Mouse (Mus musculus) erythroid progenitor cell, adult 5-6 weeks (primary cell): ENCODE measurements around the gene Eef2. TPM values are rescaled to one million over a fixed set of nuclear protein-coding genes. Genes with fewer than 3 reads are reported as not detected.
A peak's percentile ranks its signal among the peaks of the same experiment; 100 is the strongest.

Experiments
- ATAC-seq: replicated peaks from 2 replicates; pipeline ENCODE4 v1.8.0; 2016; ENCODE audit warnings: moderate number of reproducible peaks, mild to moderate bottlenecking, moderate TSS enrichment, inconsistent platforms; ENCODE audit not compliant: poor library complexity, low FRiP score, severe bottlenecking
- total RNA-seq, 2 experiments: library from RNA; stranded (forward) in 1 of 2; stranded (reverse) in 1 of 2; fragments of 150-400 nt in 1 of 2; fragments of 186-747, 209-891 nt in 1 of 2; gene quantifications; 2 replicates each; pipeline versions ENCODE4 v1.2.3 to v1.2.4; 2015 to 2017; ENCODE audit warnings: low replicate concordance in 2 of 2

Gene Eef2
- total RNA-seq (2015; ENCODE audit: low replicate concordance) (267 and 296 TPM in 2 replicates), total RNA-seq (2017; ENCODE audit: low replicate concordance) (399 and 622 TPM in 2 replicates)

DNA sequence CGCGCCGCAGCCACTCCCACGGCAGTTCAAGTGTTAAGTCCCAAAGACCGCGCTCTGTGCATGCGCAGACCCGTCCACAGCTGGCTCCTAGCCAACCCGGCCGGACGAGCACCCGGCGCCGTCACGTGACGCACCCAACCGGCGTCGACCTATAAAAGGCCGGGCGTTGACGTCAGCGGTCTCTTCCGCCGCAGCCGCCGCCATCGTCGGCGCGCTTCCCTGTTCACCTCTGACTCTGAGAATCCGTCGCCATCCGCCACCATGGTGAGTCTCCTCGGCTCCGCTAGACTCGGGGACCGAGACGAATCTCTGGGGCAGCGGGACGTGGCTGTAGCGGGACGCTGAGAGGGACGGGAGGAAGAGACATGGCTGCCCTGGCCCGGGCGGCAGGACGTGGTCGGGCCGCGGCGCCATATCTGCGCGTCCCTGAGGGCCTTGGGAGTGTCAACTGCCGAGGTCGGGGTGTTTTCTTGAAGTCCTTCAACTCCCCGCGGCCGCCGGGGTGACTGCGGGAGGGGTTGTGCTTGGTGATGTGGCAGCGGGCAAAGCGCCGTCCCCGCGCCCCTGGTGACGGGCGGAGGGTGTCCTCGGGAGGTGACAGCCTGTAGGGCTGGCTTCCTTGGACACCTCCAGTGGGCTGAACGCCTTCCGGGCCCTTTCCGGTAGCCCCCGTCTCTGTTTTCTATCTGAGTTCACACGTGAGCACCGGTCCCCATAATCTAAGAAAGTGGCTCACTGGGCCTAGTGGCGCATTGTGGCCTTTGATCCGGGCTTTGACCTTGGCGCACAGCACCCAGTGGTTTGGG, at the start of gene Eef2:
TSS of gene Eef2 (plus strand) at position 166 of the 806 bp plus-strand sequence.
- ATAC-seq, result peak; percentile 78

DNA sequence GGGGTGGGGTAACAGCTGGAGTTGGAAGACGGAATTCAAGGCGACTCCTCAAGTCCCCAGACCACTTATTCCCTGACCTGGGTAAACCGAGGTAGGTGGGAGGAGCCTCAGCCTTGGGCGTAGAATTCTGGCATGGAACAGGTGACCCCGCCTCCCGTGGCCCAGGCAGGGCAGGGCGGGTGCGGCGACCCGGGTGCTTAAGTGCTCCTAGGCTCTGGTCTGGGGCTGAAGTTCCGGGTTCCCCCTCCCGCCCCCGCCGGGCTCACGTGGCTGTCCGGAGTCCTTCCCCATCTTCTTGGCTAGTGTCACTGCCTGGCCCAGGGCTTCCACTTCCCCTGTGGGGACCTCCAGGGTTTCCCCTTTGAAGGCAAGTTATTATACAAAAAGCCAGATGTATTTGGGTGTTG, 42.2 kb upstream of the Eef2 start:
- ATAC-seq, result peak; percentile 47

DNA sequence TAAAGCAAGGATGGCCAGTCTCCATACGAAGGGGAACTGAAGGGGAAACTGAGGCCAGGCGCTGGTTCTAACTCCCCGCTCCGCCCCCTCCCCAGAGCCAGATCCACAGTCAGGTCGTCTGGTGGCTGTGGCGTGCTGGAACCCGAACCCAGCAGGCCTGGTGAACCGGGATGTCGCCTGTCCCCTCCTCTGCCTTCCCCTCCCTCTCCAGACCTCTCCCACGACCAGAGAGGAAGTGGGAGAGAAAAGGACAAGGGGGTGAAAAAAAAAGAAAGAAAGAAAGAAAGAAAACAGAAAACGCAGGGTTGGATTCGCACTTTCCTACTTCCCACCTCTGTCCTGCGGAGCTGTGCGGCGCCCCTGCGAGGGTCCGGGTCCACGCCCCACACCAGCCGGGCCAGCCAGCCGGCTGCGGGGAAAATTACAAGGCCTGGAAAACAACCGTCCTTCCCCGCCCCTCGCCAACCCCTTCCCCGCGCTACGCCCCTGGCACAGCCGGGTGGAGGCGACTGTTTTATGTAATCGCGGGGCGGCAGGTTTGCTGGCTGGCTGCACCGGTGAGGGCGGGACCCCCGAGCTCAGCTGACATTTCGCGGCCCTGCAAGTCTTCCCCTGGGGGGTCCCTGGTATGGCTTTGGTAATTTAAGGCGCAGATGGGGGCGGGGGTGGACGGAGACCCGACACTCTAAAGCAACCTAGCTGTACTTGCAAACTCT, 41.3 kb upstream of the Eef2 start, which contains the start of gene Zbtb7a:
TSS of gene Zbtb7a (plus strand) at position 255 of the 716 bp plus-strand sequence.
- peak; percentile 7; the same call in 1 of the 2 replicates for ATAC-seq

DNA sequence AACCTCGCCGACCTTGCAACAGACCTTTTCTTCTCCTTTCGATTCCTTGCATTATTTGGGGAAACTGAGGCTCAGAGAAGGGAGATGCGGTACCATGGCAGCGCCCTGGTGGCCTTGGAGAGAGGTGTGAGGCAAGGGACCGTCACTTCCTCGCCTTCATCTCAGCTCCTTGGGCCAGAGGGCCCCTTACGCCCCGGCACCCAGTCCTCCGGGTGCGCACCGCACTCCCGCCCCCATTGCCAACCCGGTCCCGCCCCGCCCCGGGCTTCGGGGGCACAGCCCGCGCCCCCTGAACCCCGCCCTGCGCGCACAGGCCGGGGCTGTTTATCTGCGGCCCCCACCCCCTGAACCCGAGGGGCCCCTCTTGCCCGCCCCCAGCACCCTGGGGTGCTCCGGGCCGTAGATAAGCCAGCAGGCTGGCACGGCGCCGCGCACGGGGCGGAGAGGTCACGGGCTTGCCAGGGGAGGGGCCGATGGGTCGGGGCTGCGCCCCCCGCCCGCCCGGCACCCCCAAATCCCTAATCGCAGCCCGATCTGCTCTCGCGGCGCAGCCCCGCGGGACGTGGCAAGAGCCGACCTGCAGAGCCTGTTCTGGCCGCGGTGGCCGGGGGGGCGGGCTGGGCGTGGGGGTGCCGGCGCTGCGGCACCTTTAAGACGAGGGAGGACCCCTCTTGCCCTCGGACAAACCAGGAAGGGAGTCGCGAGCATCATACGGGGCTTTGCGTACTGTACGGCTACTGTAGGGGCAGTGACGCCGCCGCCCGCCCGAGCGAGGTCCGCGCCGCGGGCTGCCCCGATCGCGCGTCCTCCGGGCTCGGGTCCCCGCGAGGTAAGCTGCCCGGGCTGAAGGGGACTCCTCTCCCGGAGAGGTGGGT, 40.4 kb upstream of the Eef2 start:
- peak; percentile 18 for ATAC-seq

DNA sequence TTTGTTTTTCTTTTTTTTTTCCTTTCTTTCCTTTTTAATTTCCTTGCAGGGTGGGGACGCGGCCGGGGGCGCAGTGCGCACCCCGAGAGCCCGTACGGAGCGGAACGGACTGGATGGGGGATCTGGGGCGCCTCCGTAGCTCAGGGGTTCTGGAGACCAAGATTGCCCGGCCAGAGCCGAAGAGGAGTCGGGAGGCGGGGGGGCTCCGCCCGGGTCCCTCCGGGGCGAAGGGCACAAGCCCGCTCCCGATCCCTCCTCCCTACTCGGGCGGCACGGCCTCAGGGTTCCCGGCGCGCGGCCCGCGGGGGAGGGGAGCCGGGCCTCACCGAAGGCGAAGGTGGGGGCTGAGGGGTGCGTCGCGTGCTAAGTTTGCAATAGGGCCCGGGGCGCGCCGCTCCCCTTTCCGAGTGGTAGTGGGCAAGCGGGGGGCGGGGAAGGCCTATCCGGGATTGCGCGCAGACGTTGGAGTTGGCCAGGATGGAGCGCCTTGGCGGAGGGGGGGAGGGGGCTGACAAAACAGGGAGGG, 39.7 kb upstream of the Eef2 start:
- ATAC-seq, result no peak

DNA sequence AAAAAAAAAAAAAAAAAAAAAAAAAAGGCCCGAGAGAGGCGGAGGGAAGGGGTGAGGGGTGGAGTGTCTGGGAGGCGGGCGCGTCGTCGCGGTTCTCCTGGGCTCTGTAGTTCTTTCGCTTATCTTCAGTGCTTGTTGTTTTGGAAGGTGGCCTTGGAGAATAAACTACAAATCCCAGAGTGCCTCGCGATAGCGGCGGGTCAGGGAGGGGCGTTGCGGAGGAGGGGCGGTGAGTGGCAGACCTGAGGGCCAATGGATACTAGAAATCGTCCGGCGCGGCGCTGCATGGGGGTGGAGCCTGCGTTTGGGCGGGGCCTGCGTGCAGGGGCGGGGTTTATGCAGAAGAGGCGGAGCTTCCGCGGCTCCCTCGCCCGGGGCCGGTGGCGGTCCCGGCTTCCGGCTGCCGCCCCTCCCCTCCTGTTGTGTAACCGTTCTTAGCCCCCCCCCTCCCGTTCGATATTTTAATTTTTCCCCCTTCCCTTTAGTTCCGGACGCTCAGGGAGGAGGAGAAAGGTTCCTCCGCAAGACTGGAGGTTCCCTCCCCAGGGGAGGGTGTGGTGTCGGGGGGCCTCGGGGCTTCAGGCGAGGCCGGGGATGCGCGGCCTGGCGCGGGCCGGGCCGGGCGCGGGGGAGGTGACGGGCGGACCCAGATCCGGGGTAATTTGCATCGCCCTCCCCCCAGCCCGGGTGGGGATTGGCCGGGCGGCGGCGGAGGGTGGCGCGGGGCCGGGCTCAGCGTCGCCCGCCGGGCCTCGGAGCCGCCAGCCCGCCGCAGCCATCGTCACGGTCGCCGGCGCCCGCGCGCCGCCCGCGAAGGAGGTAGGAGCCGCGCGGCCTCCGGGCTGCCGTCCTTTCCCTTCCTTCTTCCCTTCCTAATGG, 38.9 kb upstream of the Eef2 start:
- ATAC-seq, result peak; percentile 74

DNA sequence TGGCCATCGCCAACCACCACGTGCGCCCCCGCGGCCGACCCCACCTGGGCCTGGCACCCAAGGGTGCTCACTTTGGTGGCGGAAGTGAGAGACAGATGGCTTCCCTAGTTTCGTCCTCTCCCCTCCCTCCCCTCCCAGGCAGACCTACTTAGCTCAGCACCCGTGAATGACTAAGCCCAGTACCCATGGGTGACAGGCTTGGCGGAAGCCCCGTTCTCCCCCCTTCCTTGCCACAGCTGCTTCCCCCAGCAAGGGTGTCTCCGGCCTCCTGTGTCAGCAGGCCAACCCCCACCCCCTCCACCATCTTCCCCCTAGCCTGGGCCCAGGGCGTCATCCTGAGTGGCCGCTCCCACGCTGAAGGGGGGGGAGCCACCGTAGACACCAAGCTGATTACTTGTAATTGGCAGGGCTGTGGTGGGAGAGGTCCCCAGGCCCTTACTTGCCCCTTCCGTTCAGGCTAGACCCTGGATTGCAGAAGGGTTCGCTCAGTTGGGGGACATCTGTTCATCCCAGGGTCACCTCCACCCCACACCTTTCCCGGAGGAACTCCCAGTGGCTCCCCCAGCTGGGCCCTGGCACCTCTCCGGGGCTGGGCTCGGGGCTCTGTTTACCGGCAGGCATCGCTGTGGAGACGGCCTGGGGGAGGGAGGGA, 38.2 kb upstream of the Eef2 start:
- ATAC-seq, result no peak

DNA sequence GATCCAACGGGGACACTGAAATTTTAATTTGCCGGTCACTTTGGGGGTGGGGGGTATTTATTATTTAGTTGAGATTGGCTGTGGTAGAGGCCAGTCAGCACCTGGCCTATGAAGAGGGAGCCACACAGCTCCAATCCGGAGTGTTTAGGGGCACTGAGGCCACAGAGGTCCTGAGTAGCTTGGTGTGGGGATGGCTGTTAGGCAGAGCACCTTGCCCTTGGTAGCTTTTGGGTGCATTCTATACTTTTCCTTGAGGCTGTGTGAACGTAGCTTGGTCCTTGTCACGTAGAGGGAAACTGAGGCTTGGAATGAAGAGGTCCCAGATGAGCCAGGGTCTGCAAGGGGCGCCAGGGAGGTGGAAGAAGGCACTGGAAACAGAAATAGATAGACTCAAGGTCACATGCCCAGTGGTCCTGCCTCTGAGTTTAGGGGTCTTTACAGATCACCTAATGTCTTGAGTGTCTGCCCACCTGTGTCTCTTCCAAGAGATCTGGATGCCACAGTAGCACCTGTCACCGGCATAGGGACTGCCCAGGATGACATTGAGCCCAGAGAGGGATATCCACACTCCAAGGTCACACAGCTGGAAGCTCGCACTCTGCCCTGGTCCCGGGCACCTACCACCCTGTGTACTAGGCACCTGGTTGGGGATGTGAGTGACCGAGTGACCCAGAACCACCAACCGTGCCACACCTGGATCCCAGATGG, 37.5 kb upstream of the Eef2 start:
- ATAC-seq, result no peak

DNA sequence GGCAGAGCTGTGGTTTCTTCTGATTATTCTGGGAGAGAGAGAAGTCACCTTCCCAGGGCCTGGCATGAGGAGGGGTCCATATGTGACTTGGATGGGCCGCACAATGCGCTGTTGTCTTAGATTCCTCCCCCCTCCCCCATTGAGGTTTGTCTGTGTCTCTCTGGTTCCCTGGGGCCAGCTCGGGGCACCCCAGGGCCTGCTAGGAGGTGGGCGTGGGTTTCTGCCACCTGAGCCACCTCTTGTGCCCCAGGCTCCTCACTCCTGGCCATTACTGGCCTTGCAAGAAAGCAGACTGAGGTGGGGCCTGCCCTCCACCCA, 36.9 kb upstream of the Eef2 start:
- ATAC-seq, result no peak

DNA sequence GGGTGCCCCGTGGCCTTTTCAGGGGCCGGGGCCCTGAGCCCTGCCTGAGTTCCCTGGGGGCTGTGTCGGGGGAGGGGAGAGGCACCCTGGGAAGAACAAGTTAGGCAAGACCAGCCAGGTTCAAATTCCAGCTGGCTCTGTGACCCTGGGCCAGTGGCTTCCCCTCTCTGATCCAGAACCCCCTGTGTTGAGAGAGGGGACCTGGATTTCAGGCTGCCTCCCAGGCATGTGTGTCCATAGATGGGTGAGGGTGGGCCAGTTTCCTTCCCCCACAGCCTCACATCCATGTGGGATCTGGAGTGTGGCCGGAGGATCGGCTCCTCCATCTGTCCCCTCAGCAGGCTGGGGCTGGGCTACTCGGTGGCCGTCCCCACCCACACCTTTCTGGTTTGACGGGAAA, 36.4 kb upstream of the Eef2 start:
- no peak for ATAC-seq

DNA sequence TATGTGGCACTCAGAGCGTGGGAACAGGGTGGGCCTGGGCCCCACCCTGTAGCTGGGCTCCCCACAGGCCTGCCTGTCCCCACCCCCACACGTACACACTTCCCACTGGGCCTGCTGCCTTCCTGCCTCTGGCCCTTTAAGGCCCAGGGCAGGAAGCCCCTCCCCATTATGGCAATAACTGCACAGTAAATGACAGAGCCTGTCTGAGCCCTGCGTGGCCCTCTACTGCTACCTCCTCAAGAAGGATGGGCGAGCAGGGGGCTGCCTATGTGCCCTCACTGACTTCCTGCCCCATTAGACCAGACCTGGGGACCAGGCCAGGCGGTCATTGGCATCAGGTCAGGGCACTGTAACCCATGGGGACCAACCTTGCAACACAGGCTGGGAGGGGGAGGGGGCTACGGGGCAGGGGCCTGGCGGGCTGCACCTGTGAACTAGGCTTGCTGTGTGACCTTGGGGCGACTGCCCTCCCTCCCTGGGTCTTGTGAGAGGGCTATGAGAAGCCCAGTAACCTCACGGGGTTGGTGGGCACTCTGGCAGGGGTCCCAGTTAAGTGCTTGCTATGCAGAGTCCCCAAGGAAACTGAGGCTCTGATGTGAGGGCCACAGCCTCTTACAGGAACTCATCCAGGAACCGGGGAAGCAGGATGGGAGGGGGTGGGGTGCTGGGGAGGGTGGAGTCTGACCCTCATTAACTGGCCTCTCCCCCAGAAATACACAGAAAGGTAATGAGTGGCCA, 35.5 kb upstream of the Eef2 start:
- no peak for ATAC-seq

DNA sequence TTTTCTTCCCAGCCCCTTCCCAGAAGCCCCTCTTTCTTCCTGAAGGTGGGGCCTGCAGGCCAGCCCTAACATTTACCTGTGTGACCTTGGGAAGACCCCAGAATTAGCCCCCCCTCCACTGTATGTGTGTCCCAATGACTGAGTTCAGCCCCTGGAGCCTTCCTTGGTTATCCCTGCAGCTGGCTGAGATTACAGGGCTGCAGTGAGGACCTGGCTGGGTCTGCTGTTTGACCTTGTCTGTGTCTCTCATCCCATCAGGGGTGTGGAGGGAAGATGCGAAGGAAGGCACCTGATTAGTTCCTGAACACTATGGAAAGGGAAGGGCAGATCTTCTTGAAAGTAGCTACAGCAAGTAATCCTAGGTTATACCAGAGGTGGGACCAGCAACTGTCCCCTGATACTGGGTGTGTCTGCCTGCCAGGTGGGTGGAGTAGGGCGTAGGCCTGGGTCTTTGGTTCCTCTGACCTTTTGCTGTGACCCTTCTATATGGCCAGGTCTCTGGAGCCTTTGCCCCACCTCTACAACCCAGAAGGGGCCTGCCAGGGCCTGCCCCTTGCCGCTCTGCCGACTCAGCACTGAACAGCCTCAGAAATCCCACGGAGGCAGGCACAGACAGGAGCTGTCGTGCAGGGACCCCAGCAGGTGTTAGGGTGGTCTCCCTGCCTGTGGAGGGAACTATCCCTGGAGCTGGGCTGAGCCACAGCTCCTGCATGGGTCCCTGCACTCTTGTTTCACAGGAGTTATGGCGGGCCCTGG, 34.8 kb upstream of the Eef2 start:
- ATAC-seq, result no peak

DNA sequence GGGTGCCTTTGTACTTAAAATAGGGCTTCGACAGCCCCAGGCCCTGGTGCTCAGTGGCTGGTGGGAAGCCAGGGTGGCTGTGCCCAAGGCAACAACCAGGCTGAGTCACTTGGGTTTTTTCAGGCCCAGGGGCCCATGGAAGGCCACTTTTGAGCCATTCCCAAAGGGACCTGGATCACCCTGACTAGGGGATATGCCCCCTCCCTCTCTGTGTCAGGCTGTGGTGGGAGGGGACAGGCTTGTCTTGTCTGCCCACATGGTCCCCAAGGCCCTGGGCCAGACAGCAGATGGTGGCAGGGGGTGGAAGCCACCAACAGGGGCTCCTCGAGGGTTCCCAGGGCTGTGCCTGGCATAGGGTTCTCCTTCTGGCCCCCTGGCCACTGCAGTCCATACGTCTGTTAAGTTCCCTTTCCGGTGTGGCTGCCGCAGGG, 33.9 kb upstream of the Eef2 start:
- no peak for ATAC-seq

DNA sequence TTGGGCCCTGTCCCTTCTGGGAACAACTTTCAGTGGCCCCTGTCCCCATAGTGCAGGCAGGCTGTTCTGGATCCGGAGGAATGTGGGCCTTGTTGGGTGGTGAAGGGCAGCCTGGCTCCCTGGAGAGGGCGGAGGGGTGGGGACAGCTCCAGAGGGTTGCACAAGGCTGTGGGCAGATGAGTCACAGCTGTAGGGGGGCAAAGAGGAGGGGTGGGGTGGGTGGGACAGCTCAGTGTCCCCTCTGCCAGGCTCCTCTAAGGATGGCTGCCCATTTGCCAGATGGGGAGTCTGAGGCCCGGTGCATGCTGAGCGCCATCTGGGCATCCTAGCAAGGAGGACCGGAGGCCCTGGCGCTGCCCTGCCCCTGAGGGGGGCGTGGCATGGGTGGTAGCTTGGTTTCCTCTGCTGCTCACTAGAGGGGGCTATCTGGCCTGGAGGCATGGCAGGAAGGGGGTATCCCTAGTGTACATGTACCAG, 33.2 kb upstream of the Eef2 start:
- no peak for ATAC-seq

DNA sequence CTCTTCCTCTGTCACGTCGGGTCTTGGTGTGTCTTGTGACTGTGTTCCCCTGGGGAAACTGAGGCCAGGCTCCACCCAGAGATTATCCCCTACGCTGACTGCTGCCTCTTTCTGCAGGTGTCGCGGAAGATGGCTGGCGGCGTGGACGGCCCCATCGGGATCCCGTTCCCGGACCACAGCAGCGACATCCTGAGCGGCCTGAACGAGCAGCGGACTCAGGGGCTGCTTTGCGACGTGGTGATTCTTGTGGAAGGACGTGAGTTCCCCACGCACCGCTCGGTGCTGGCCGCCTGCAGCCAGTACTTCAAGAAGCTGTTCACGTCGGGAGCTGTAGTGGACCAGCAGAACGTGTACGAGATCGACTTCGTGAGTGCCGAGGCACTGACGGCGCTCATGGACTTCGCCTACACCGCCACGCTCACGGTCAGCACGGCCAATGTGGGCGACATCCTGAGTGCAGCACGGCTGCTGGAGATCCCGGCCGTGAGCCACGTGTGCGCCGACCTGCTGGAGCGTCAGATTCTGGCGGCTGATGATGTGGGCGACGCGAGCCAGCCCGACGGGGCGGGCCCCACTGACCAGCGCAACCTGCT, 32.5 kb upstream of the Eef2 start:
- no peak for ATAC-seq

DNA sequence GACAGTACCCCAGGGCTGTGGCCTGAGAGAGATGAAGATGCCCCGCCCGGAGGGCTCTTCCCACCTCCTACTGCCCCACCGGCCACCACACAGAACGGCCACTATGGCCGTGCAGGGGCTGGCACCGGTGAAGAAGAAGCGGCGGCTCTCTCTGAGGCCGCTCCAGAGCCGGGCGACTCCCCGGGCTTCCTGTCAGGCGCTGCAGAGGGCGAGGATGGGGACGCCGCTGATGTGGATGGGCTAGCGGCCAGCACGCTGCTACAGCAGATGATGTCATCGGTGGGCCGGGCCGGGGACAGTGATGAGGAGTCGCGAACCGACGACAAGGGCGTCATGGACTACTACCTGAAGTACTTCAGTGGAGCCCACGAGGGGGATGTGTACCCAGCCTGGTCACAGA, 31.8 kb upstream of the Eef2 start:
- no peak for ATAC-seq
